Mouse (Mus musculus): ENCODE results near the gene Usp33. TPM values are rescaled to one million over a fixed set of nuclear protein-coding genes. Genes with fewer than 3 reads are reported as not detected.
"Not testable (repeated sequence)": the region's sequence is repeated elsewhere in the genome, so short reads cannot be mapped to it uniquely, and the experiment has no call there.

Usp33 gene
- total RNA-seq (2017) = 114 and 121 TPM in 2 replicates

- peak; percentile 91 for ATAC-seq (ENCODE audit: extremely low read depth, insufficient number of reproducible peaks, low FRiP score, poor library complexity, severe bottlenecking)
These were observed at the start of gene Usp33 for GRCm38 (mm10) chr3:152345732-152346632. Gene Usp33, plus strand, starts transcription at chr3:152346478.

GRCm38 (mm10) chr3:152300376-152301337, 45.6 kb upstream of the Usp33 start:
- ATAC-seq (ENCODE audit: extremely low read depth, insufficient number of reproducible peaks, low FRiP score, poor library complexity, severe bottlenecking) = no peak

DNA sequence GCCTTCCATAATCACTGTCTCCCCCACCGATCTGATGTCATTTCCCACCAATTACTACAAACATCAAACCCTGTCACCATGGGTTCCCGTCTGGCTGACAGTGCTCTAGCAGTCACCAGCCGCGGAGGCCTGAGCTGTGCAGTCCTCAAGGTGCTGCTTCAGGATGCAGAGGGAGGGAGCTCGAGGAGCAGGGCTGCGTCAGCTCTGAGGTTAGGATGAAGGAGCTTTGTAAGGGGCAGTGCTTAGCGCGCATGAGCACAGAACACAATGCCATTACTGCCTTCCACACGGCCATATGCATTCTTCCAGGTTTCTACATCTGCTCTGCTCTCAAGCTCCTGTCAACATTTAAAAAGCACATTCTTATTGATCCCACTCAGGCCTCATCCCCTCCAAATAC, 43.3 kb upstream of the Usp33 start:
- no peak for ATAC-seq (ENCODE audit: extremely low read depth, insufficient number of reproducible peaks, low FRiP score, poor library complexity, severe bottlenecking)

DNA sequence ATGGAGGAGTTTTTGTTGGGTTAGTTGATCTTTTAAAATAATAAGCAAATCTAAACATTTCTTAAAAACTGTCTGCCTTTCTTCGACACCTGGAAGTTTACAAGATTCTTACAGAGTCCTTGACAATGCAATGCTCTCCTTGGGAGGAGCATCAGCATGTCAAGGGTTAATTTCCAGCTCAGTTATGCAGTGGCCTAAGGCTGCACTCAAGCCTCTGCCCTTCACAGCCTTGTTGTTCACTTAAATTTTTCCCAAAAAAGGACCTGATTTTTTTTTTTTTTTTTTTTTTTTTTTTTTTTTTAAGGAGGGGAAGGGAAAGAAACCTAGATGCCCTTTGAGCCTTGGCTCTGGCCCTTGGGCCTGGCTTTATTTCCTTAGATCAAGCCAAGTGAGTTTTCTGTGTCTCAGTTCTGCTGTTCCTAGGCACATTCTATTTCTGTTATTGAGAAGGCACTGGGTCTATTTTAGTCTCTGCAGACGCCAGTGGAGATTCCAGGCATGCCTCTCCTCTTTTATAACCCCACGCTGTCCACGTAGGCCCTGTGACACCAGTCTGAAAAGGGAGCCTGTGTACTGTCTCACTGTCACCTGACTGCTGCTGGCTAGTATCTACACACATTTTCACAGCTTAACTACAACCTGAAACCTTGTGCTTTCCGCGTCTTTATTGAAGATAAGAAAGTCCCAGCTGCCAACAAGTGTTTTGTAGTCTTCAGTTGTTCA, 42.0 kb upstream of the Usp33 start:
- ATAC-seq (ENCODE audit: extremely low read depth, insufficient number of reproducible peaks, low FRiP score, poor library complexity, severe bottlenecking) = no peak

DNA sequence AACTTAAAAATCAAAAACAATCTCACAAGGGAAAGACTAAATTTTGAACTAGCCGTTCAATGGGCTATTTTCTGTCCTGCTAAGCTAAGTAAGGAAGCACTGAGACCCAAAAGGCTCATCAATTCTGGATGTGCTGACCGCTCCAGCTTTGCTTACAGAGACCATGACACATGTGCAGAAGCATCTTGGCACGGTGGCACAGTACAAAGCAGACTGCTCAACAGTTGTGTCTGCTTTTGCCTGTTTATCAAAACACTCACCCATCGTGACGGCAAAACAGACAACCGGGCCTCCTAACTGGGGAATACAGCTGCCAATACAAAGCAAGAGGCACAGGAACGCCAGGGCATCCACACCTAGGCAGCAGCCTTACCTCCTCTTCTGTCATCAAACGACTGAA, 41.2 kb upstream of the Usp33 start:
- no peak for ATAC-seq (ENCODE audit: extremely low read depth, insufficient number of reproducible peaks, low FRiP score, poor library complexity, severe bottlenecking)

DNA sequence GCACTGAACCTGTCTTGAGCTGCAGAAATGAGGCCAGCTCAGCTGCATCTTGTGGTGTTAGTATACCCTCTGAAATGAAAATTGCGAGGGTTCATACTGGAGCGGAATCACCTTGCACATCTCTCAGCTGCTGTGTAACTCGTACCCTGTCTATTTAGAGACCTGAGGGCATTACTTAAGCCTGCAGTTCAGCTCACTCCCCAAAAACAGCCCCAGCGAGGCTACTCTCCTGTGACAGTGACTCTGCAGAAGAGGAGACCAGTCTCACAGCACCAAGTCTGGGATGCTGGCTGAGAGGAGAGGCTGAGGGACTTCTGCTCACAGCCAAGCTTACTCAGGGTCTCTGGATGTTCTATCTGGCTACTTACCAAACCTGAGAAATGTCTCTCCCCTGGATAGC, 40.3 kb upstream of the Usp33 start:
- ATAC-seq (ENCODE audit: extremely low read depth, insufficient number of reproducible peaks, low FRiP score, poor library complexity, severe bottlenecking) = no peak

GRCm38 (mm10) chr3:152308485-152309249, 37.6 kb upstream of the Usp33 start:
- no peak for ATAC-seq (ENCODE audit: extremely low read depth, insufficient number of reproducible peaks, low FRiP score, poor library complexity, severe bottlenecking)

DNA sequence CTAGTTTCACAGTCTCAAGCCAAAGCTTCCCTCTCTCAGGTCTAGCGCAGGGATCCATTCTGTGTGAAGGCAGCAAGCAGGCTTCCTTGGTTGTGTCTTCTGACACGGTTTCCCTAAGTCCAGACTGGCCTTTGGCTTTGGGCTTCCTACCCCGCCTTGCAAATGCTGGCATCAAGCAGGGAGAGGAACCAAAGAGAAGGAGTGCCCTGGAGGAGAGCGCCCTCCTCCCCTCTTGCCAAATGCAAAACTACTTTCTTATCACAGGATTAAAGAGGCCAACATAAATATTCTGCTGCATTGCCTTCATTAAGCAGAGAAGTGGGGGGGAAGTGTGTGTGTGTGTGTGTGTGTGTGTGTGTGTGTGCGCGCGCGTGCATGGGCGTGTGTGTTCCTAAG, 37.0 kb upstream of the Usp33 start:
- ATAC-seq (ENCODE audit: extremely low read depth, insufficient number of reproducible peaks, low FRiP score, poor library complexity, severe bottlenecking) = no peak

- ATAC-seq (ENCODE audit: extremely low read depth, insufficient number of reproducible peaks, low FRiP score, poor library complexity, severe bottlenecking) = peak; percentile 20; the same call in 1 of the 2 replicates
These were observed 31.6 kb upstream of the Usp33 start for GRCm38 (mm10) chr3:152314666-152315065.

- ATAC-seq (ENCODE audit: extremely low read depth, insufficient number of reproducible peaks, low FRiP score, poor library complexity, severe bottlenecking) = peak; percentile 96
These were observed 30.7 kb upstream of the Usp33 start for GRCm38 (mm10) chr3:152315613-152316012.

DNA sequence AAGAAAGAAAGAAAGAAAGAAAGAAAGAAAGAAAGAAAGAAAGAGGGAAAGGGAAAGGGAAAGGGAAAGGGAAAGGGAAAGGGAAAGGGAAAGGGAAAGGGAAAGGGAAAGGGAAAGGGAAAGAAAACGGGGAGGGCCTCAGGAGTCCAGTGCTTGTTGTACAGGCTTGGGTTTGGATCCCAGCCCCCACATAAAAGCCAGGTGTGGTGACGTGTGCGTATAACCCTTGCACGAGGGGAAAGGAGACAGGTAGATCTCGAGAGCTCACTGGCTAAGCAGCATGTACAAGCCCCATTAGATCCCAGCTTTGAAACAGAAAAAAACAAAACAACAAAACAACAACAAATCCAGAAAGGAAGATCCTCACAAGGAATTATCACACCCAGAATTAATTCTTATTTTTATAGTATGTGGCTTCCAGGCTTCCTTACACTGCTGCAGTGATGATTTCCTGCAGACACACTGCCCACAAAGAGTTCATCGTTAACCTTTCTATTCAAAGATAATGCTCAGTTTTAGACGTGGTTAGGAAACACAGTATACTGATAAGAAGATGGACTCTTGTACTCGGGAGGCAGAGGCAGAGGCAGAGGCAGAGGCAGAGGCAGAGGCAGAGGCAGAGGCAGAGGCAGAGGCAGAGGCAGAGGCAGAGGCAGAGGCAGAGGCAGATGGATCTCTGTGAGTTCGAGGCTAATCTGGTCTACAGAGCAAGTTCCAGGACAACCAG, 29.7 kb upstream of the Usp33 start:
- not testable (repeated sequence) for ATAC-seq (ENCODE audit: extremely low read depth, insufficient number of reproducible peaks, low FRiP score, poor library complexity, severe bottlenecking)

GRCm38 (mm10) chr3:152320972-152321645, 25.2 kb upstream of the Usp33 start:
- ATAC-seq (ENCODE audit: extremely low read depth, insufficient number of reproducible peaks, low FRiP score, poor library complexity, severe bottlenecking) = no peak

- no peak for ATAC-seq (ENCODE audit: extremely low read depth, insufficient number of reproducible peaks, low FRiP score, poor library complexity, severe bottlenecking)
These were observed 24.3 kb upstream of the Usp33 start for GRCm38 (mm10) chr3:152321765-152322547.

- no peak for ATAC-seq (ENCODE audit: extremely low read depth, insufficient number of reproducible peaks, low FRiP score, poor library complexity, severe bottlenecking)
These were observed 14.2 kb upstream of the Usp33 start for GRCm38 (mm10) chr3:152332104-152332503.

GRCm38 (mm10) chr3:152332545-152333300, 13.6 kb upstream of the Usp33 start:
- ATAC-seq (ENCODE audit: extremely low read depth, insufficient number of reproducible peaks, low FRiP score, poor library complexity, severe bottlenecking) = no peak

- ATAC-seq (ENCODE audit: extremely low read depth, insufficient number of reproducible peaks, low FRiP score, poor library complexity, severe bottlenecking) = no peak
These were observed 12.6 kb upstream of the Usp33 start for GRCm38 (mm10) chr3:152333641-152334040.

Measured in neutrophil, adult 5-6 weeks (primary cell).